Mouse (Mus musculus) spleen, postnatal 36 days (tissue): Measurements from ENCODE around the gene Meox1.
A peak's percentile ranks its signal among the peaks of the same experiment; 100 is the strongest.

Experiments
- DNase-seq, 2 experiments: peaks; one replicate each; pipeline ENCODE4 v3.0.0; 2022; ENCODE audit warnings: low spot score in 2 of 2, mixed read lengths in 1 of 2

The Meox1 gene

DNA sequence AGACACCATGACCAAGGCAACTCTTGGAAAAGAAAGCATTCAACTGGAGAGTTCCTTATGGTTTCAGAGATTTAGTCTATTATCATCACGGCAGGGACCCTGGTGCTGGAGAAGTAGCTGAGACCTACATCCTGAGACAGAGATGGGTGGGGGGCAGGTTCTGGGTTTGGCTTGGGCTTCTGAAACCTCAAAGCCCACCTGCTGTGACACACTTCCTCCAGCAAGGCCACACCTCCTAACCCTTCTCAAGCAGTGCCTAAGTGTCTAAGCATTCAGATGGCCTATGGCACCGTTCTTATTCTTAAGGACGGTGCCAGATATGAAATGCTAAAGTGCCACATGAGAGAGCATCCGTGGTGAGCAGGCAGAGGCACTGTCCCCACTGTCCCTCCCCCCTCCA, 4.2 kb upstream of the Meox1 start:
- no peak for DNase-seq

DNA sequence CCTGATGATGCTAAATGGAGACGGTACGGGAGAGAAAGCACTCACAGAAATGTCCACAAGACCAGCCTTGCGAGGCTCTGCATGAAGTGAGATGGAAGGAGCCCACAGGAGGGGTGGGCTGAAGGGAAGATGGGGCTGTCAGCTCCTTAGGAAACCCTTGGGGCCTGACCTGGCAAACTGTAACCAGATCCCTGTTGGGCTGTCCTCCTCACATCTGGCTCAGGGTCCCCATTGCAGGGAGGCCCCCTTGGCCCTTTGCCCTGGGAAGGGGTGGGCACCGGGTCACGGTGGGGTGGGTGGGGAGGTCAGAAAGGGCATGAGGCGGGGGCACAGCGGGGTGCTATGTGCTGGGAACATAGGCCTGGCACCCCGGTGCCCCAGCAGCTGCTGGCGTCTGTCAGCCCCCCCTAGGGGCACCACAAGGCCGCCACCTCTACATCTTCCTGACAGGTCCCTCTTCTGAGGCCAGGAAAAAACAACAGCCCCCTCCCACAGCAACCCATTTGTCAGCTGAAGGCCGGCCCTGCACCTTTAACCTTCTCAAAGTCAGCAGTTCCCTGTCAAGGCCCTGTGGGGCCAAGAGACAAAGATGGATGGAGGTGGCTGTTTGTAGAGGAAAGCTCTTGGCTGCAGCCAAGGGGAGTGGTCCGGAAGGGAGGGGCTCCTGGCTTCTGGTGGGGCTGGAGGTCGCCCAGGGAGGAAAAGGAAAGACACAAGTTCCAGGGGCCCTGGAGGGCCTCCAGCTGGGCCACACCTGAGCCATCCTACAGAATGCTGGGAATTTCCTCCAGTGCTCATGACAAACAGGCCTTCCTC, 2.6 kb upstream of the Meox1 start:
- no peak for DNase-seq

DNA sequence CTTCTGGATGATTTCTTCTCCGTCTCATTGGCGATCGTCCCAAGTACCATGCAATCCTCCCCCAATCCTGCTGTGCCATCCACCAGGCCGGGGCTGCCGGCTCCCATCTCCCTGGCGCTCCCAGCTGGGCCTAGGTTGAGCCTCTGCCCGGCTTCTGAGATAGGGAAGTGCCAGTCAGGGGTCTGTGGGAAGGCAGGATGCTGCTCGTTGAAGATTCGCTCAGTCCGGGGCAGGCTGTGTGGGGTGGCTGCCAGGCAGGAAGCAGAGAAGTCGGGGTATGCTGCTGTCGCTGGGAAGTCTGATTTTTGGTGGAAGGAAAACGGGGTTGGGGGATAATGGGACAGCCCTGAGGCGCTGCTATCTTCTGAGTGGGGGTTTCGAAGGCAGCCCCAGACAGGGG, 614 bp downstream of the Meox1 start:
- DNase-seq: no peak

DNA sequence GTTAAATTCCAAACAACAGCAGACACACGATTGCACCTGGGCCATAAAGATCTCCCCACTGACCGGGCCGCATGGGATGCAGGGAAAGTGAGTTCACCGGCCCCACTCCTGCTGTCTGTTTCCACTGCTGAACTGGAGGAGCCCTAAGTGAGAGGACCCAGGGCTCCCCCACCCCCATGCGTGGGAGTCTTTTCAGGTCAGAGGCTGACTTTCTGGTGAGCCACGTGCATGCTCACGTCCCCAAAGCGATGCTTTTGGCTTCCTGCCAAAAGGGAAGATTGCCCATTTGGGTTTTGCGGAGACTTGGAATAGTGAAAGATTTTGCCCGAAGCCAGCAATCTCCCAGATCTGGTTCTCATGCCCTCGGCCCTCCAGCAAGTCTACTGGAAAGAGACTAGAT, 2.7 kb downstream of the Meox1 start:
- peak in 1 of 2 experiments; percentile 24 for DNase-seq

DNA sequence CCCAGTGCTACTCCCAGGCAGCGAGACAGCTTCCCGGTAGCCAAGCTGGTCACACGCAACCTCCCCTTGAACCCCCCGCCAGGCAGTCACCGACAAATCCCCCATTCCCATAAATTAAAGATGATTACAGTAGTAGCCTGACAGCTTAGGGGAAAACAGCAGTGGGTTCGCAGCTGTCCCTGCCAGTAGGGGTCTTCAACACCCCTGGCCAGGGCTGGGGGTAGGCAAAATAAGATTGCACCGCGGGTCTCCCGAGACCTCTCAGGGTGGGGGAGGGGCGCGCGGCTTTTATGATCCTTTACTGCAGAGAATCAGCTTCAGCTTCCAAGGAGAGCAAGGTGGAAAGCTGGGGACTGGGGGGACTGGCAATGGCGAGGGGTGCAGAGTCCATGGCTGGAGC, 4.4 kb downstream of the Meox1 start:
- DNase-seq: no peak

DNA sequence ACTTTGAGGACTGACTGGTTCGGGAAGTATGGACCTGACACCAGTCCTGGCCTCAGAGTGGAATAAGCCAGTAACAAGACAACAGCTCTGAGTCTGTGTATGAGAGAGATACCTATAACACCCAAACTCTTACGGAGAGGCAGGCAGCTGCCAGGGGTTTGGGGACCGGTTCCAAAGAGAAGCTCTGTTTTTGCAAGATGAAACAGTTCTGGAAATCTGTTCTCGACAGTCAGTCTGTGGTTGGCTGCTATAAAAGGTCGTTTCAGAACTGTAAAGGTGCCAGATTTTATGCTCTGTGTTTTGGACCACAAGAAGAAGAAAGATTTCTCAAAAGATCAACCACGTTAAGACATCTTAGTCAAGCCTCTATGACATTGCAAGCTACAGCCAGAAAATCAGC, 5.4 kb downstream of the Meox1 start:
- no peak for DNase-seq

DNA sequence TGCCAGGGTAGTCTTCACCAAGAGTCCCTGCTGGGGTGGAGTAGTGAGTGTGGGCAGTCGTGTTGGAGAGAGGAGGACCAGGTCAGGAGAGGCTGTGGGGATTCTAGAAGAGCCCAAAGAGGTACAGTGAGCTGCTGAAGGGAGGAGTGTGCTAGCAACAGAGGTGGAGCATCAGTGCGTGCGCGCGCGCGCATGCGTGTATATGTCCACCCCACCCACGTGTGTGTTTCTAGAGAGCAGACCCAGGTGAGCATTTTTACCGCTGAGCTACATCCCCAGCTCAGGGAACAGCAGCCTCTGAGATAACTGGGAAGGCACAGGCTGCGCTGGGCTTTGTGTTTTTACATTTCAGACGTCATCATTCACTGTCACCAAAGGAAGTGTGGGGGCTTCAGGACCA, 7.7 kb downstream of the Meox1 start:
- no peak for DNase-seq

DNA sequence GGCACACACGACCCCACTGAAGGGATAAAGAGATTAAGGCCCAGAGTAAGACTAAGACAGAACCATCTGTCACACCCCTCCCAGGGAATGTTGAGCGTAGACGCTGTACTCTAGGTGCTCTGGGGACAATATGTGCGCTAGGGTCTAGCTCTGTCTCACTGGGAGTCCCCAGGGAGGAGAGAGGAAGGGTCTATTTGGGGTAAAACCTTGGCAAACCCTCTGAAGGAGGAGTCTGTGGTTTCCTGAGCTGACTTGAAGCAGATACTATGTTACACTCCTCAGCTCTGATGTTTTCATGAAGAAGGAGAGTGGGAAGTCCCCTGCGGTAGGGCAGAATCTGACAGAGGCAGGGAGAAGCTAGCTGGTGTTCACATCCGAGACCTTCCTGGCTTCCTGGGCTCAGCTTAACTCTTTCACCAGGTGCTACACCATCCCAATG, 8.3 kb downstream of the Meox1 start:
- peak; percentile 51 to 61 for DNase-seq

DNA sequence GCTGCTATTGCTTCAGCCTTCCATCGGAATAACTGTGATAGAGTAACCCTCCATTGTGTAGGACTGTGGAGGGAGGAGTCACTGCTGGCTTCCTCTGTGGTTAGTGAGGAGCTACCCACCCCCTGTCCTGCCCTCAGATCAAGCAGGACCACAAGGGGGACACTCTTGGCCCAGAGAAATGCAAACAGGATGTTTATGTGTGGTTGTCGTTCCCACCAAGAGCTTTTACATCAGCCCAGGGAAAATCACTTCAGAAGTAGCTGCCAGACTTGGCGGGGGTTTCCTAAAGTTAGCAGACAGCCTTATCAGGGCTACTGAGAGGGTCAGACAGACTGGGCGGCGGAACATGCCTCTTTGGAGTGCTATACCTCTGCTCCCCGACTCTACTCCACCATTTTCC, 8.9 kb downstream of the Meox1 start:
- DNase-seq: peak; percentile 46

DNA sequence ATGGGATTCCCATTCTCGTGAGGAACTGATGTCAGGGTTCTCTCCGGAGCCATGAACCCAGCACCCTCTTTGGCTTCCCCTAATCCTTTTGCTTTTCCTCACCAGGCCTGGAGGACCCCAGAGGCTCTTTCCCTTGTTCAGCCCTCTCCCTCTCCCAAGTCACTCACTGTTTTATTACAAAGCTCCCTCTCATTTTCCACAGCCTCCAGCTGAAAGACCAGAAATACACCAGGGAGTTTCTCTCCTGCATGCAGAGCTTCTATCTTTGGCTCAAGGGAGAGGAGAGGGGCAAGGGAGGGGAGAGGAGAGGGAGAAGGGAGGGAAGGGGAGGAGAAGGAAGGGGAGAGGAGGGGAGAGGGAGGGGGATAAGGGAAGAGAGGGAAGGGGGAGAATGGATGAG, 10.3 kb downstream of the Meox1 start:
- DNase-seq: no peak

DNA sequence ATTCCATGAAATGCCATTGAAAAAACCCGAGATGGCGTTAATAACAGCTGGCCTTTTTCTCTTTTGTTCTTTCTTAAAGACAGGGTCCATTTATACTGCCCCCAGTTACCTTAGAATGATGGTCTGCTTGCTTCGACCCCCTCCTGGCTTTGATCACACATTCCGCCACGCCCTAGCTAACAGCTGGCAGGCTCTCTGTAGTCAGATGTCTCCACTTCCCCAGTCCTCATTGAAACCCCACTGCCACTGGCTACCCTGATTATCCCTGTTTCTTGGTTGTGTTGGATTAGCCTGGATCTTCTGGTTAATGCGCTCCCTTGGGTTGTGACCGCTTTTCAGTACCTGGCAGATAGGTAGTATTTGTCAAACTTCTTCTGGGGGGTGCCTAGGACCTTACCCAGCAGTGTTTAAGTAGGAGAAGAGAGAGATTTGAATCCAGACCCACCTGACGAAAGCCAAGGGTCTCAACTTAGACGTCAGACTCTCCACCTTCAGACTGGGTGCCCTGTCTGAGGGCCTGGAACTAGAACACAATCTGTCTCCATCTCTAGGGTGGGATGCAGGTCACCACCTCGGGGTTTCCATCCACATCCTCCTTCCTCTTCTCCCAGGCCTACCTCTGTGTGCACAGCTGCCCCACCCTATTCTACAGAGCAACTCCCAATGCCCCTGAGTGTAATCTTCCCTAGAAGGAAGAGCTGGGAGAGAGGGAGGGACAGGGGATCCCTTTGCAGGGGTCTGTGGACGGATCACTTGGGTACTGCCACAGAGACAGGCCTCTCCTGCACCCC, 11.5 kb downstream of the Meox1 start:
- DNase-seq: no peak

DNA sequence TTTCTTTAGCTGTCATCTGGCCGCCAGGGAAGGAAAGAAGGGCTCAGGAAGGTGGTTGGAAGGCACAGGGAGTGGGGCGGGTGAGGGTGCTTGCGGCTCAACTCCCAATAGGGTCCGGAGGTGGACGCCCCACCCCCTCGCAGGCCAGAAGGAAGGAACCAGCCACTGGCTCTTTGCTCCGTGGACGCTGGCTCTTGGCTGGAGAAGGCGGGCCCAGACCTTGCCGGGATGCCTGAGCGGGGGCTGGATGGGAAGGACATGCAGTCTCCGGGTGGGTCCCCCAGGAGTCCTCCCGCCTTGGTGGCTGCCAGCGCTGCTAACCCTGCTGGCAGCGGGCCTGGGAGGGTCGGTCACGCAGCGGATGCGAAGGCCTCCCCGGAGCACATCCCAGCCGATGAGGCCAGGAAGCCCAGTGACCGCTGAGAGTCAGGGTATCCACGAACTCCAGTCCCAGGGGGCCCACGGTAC, 12.5 kb downstream of the Meox1 start:
- DNase-seq: no peak

DNA sequence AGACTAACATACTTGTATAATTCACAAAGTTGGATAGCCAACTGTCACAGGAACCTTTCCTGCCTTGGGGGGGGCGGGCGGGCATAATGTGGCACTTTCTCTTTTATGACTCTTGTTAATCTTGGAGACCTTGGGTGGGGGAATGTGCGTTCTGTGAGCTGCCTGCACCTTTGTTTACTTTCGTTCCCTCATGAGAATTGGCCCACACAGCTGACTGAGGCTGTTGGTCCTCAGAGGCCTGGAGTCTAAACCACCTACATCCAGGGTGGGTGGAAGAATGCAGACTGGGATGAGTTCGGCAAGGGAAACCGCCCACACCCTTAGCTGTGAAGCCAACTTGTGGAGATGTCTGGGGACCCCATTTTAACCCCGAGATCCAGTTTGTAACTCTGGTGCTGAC, 13.0 kb downstream of the Meox1 start:
- DNase-seq: no peak

DNA sequence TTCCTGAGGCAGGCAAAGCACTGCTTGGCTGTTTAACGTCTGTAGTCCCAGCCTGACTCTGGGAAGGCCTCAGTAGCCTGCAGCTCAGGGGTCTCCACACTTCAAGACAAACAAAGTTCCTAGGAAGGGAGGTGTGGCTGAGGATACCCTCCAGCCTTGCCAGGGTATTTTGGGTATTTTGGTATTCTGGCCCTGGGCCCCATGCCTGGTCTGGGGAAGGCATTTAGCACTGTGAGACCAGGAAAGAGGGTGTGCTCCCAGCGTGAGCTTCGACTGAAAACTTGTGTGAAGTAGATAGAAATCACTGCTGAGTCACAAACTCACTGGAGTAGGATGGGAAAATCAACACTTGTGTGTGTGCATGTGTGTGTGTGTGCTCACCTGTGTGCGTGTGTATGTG, 14.5 kb downstream of the Meox1 start:
- no peak for DNase-seq

DNA sequence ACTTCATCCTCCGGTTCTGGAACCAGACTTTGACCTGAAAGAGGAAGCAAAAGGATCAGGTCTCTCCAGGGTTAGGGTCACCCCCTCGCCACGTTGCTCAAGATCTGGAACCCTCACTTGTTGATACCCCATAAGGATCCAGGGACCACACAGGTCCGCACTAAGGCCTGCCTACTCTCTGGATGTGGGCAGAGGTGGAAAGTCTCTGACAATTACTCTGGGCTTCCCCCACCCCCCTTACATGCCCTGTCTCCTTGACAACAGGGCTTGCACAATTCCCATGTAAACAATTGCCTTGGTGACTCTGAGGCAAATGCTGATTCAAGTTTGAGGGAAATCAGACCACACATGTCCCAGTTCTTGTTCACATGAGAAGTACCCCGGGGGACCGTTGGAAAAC, 15.5 kb downstream of the Meox1 start:
- no peak for DNase-seq

DNA sequence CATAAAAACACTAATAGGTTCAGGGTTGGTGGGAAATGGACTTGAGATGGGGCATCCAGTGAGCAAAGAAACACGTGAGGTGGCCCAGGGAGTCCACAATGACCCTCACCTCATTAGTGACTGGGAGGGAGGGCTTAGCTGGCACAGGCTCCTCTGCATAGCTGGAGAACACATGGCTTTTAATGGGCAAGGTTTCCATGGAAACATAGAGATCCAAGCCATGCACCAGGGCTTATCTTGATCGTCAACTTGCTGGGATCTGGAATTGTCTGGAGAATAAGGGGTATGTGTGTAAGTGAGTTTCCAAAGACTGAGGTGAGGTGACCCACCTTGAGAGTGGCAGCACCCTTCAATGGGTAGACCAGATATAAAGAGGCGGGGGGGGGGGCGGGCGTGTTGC, 19.2 kb downstream of the Meox1 start:
- no peak for DNase-seq

DNA sequence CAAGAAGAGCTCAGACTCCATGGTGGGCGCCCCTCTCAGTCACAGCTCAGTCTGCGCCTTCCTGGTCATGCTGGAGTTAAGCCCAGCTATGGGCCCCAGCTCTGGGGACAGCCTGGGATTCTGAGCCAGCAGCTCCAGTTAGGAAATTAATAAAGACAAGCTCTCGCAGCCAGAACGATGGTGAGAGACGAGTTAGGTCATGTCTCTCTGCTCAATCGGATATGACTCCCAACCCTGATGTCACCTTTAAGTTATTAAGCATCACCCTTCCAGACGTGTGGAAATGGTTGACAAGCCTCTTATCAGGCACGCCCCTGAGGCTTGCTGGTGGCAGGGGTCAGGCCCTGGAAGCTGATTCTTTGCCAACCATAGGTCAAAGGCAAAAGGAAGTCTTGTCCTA, 20.3 kb downstream of the Meox1 start:
- DNase-seq: no peak

DNA sequence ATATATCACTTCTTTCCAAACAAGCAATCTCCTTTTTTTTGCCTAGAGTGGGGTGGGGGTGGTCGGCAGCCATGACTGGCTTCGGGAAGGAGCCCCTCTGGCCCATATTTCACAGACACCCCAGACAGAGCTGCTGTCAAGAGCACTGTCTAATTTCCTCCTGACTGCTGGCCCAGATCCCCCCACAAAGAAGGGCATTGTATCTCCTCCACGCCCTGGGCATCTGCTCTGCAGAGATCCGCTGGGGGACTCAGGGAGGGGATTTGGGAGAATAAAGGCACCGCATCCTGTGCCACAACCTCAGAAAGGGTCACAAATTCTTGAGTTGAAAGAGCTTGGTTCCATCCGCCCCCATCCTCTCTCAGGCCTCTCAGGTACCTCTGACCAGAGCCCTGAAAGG, 22.7 kb downstream of the Meox1 start:
- no peak for DNase-seq

DNA sequence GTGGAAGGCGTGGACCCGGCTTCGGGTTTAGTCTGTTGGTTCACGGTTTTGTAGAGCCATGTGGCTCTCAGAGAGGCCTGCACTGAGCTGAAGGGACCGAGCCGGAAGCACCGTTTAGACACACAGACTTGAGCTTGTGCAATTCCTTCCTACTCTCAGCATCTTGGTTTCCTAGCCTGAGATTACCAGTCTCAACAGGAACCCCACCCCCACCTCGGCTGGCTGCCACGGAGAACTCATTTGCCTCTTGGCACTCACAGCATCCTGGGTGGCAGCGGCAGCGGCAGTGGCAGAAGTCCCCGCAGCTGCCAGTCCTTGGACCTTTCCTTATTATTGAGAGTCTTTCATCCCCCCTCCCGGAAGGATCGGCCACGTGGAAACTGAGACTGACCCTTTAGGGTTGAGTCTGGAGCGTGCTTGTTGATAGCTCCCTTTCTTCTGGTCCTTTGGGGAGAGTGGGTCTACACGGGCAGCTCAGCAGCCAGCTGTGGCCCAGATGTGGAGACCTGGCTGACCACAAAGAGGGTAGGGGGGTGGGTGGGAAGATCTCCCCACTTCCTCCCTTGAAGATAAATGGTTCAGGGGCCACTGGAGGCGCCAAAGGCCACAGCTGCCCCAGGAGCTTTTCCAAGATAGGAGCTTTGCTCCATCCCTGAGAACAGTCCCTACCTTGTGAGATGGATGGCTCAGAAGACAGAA, 24.0 kb downstream of the Meox1 start:
- DNase-seq: no peak

DNA sequence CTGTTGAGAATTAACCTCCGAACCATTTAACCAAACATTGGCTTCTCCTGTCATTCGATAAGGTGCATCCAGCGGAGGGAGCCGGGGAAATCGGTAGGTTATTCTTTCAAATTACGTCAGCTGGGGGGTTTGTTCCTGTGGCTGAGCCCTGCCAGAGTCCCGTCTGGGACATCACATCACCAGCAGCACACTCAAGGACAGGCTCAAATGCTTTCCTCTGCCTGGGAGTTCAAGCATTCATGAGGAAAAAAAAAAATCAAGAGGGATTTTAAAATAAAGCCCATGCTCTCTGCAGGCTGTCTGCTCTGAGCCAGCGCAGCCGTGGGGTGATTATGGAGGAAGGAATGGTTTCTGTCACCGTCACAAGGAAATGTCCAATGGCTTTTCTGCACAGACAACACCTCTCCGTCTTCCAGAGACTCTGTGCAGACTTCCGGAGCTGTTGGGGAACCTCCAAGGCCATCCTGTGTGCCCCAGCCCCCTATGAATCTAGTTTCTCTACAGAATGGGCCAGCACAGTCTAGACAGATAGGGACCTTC, 26.6 kb downstream of the Meox1 start:
- DNase-seq: no peak

DNA sequence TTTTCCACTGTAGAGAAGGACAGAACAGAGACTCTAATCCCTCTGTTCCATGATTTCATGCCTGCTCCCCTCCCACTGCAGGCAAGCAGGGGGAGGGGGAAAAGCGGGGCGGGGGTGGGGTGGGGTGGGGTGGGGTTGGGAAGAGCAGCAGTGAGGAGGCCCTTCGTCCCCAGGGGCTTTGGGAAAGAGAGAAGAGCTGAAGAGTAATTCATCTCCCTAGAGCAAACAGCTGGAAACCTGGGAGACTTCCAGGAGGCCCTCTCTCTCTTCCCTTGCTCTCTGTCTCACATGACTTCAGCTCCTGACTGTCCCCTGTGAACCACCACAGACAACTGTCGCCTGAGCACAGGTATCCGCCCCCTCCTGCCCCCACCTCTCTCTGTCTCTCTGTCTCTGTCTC, 35.4 kb downstream of the Meox1 start:
- DNase-seq: no peak
